Mouse (Mus musculus) lung, postnatal 25 days (tissue): Measurements from ENCODE around the gene Gpr19.
A peak's percentile ranks its signal among the peaks of the same experiment; 100 is the strongest.

Experiments used
- DNase-seq: peaks from one replicate; pipeline ENCODE4 v3.0.0; 2022; ENCODE audit warnings: low spot score

Gene Gpr19

GRCm38 (mm10) chr6:134847550-134847949, 50.8 kb downstream of the Gpr19 start:
- DNase-seq, result no peak

GRCm38 (mm10) chr6:134846308-134846707, 52.1 kb downstream of the Gpr19 start:
- DNase-seq, result no peak

- no peak for DNase-seq
Observed at GRCm38 (mm10) chr6:134845726-134846125, 52.7 kb downstream of the Gpr19 start.

- no peak for DNase-seq
Observed at GRCm38 (mm10) chr6:134840346-134840745, 58.0 kb downstream of the Gpr19 start.

GRCm38 (mm10) chr6:134838111-134838510, 60.3 kb downstream of the Gpr19 start:
- no peak for DNase-seq

GRCm38 (mm10) chr6:134834585-134835251, 63.7 kb downstream of the Gpr19 start:
- DNase-seq, result no peak

- no peak for DNase-seq
Observed at GRCm38 (mm10) chr6:134830776-134831175, 67.6 kb downstream of the Gpr19 start.

GRCm38 (mm10) chr6:134829786-134830700, 68.3 kb downstream of the Gpr19 start, which contains the start of gene Crebl2:
Crebl2 (plus strand) TSS chr6:134830154.
- peak; percentile 99 for DNase-seq

GRCm38 (mm10) chr6:134822844-134823243, 75.5 kb downstream of the Gpr19 start:
- DNase-seq, result no peak

- peak; percentile 48 for DNase-seq
Observed at GRCm38 (mm10) chr6:134820411-134820810, 78.0 kb downstream of the Gpr19 start.

GRCm38 (mm10) chr6:134819741-134820140, 78.6 kb downstream of the Gpr19 start:
- peak; percentile 46 for DNase-seq
